Mouse (Mus musculus): Measurements from ENCODE around the gene Pde7b. TPM values are rescaled to one million over a fixed set of nuclear protein-coding genes. Genes with fewer than 3 reads are reported as not detected.

The Pde7b gene
- polyA plus RNA-seq (2015; fragmentation: Nextera tagmentation; extraction: Ambion mirVana), result 1.2 and 1.7 TPM in 2 replicates

GRCm38 (mm10) chr10:20724906-20725305 lies at the start of gene Pde7b:
TSS of gene Pde7b (minus strand) at chr10:20725078.

Other genes starting within 250 kb of the Pde7b start
- gene Ahi1, start 227.5 kb upstream of the Pde7b start, polyA plus RNA-seq (2015; fragmentation: Nextera tagmentation; extraction: Ambion mirVana), result 18.7 and 19.5 TPM in 2 replicates